18 mouse cellular contexts compared by ENCODE assay signal in genomic region chr15:81120946-81121345, GRCm38 (mm10).
"Had no signal": no experiment of that assay in that cellular context is flagged by ENCODE, and none has a peak within 500 bp of the region (broad histone marks: within the 10 kb centered on the region; RNA-seq: fewer than 3 reads in every experiment).

No protein-coding gene starts in this region.

- H3K4me2 ChIP-seq: kidney, embryonic 15.5 days; limb, embryonic 13.5 days; liver, embryonic 12.5 days; liver, embryonic 15.5 days; lung, embryonic 15.5 days; midbrain, embryonic 13.5 days had no signal

- H3K27ac ChIP-seq: kidney, embryonic 15.5 days; limb, embryonic 10.5 days; limb, embryonic 13.5 days; liver, embryonic 12.5 days; liver, embryonic 15.5 days; lung, embryonic 15.5 days had no signal

- H3K27me3 ChIP-seq: kidney, embryonic 15.5 days; limb, embryonic 13.5 days; liver, embryonic 12.5 days; liver, embryonic 15.5 days; lung, embryonic 15.5 days; megakaryocyte, embryonic 14.5 days; midbrain, embryonic 13.5 days had no signal

- DNase-seq: kidney, postnatal 10 days; kidney, postnatal 36 days; layer of hippocampus, adult 9-11 months; liver; lung, adult 18-20 months; lung, postnatal 10 days; lung, postnatal 36 days; thymus, adult 18-20 months; thymus, postnatal 4 days had no signal

- H3K4me3 ChIP-seq: kidney, embryonic 15.5 days; limb, embryonic 10.5 days; limb, embryonic 13.5 days; liver, embryonic 12.5 days; liver, embryonic 15.5 days; lung, embryonic 15.5 days; megakaryocyte, embryonic 14.5 days; midbrain, embryonic 10.5 days; midbrain, embryonic 13.5 days had no signal

- H3K36me3 ChIP-seq: liver, embryonic 12.5 days; liver, embryonic 15.5 days had no signal
